Mouse (Mus musculus) lung, embryonic 15.5 days (tissue): ENCODE results near the gene Pitpnm1. TPM values are rescaled to one million over a fixed set of nuclear protein-coding genes. Genes with fewer than 3 reads are reported as not detected.
"Not testable (repeated sequence)": the region's sequence is repeated elsewhere in the genome, so short reads cannot be mapped to it uniquely, and the experiment has no call there.

ENCODE experiments used
- ATAC-seq: fragments of 200-750 bp; cut with Nextera tagmentation; 2 replicates; pipeline ENCODE4 v1.8.0; 2017; ENCODE audit warnings: moderate number of reproducible peaks, borderline replicate concordance; ENCODE audit not compliant: low FRiP score, low TSS enrichment; ENCODE audit errors: extremely low read depth
- H3K27ac ChIP-seq: fragments of 300-500 bp; sonication (generic); 2 replicates; pipeline ENCODE4 v1.5.1; 2015; ENCODE audit warnings: moderate library complexity, mild to moderate bottlenecking, inconsistent platforms
- H3K27me3 ChIP-seq: fragments of 300-500 bp; sonication (generic); 2 replicates; pipeline ENCODE4 v1.6.1; 2015; ENCODE audit warnings: inconsistent platforms
- H3K36me3 ChIP-seq: fragments of 300-500 bp; sonication (generic); 2 replicates; pipeline ENCODE4 v1.6.1; 2015; ENCODE audit warnings: inconsistent platforms
- H3K4me1 ChIP-seq: fragments of 300-500 bp; sonication (generic); 2 replicates; pipeline ENCODE4 v1.6.1; 2015; ENCODE audit warnings: inconsistent platforms
- H3K4me2 ChIP-seq: fragments of 300-500 bp; sonication (generic); 2 replicates; pipeline ENCODE4 v1.6.1; 2015; ENCODE audit warnings: inconsistent platforms, mild to moderate bottlenecking, moderate library complexity
- H3K4me3 ChIP-seq: fragments of 300-500 bp; sonication (generic); 2 replicates; pipeline ENCODE4 v1.5.1; 2015; ENCODE audit warnings: mild to moderate bottlenecking, inconsistent platforms
- H3K9ac ChIP-seq: fragments of 300-500 bp; sonication (generic); 2 replicates; pipeline ENCODE4 v1.6.1; 2015; ENCODE audit warnings: inconsistent platforms
- H3K9me3 ChIP-seq: fragments of 300-500 bp; sonication (generic); 2 replicates; pipeline ENCODE4 v1.6.1; 2016; ENCODE audit warnings: inconsistent platforms
- WGBS: fragments of 180-500 bp; shearing (Covaris S2); methylation state at CpG from one replicate; pipeline ENCODE4 v1.1.7; 2015; 5-methylcytosine and 5-hydroxymethylcytosine counted together
- polyA plus RNA-seq: library from polyadenylated mRNA; unstranded; fragments of >200 nt; fragmentation: Nextera tagmentation; extraction: Ambion mirVana; gene quantifications from 2 replicates; pipeline ENCODE4 v1.2.1, GENCODE M21; 2015

Pitpnm1 gene
- polyA plus RNA-seq, 1 experiment from 2014 or later, result 13.8 TPM

DNA sequence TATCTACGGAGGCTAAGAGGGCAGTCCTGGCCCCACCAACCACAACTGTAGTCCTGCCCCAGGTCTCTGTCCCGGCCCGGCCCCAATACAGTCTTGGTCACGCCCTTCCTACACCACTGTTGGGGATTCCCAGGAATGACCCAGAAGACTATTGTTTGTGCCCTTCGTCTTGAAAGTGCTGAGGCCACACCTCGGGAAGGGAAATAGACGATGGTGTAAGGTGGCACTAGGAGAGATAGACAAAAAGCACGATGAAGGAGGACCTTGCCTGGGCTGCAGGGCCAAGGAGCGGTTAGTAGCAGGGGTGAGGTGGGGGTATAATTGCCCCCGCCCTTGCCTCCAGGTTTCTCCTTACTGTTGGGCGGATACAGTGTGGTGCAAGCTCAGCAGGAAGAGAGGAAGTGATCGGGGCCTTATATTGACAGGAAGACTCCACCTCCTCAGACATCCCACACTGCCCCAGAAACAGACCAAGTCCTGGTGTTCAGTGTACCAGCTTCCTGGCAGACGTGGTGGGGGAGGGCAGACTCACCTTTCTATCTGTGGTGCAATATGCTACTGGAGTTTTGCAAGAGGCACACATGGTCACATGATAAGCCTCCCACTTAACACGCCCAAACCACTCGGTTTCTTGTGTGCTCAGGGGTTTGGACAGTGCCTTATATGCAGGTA, 40.6 kb upstream of the Pitpnm1 start, which contains the start of gene Gstp3:
Gstp3 (minus strand) TSS at position 501 of the 672 bp plus-strand sequence.
- Histone ChIP-seq H3K27me3 (peaks cover 4% of the 10 kb centered on the region; the same call in 1 of the 2 replicates), H3K36me3 (no peaks in the 10 kb centered on the region), H3K4me1 (no peaks in the 10 kb centered on the region), H3K27ac (no peak within 1 kb of the TSS), H3K9me3 (no peaks in the 10 kb centered on the region), H3K4me3 (no peak within 1 kb of the TSS), H3K4me2 (no peak within 1 kb of the TSS), H3K9ac (no peak within 1 kb of the TSS)
- ATAC-seq, result peak; percentile 39; the same call in 1 of the 2 replicates
- 63% methylated on average over 15 of the region's 15 CpGs for WGBS

DNA sequence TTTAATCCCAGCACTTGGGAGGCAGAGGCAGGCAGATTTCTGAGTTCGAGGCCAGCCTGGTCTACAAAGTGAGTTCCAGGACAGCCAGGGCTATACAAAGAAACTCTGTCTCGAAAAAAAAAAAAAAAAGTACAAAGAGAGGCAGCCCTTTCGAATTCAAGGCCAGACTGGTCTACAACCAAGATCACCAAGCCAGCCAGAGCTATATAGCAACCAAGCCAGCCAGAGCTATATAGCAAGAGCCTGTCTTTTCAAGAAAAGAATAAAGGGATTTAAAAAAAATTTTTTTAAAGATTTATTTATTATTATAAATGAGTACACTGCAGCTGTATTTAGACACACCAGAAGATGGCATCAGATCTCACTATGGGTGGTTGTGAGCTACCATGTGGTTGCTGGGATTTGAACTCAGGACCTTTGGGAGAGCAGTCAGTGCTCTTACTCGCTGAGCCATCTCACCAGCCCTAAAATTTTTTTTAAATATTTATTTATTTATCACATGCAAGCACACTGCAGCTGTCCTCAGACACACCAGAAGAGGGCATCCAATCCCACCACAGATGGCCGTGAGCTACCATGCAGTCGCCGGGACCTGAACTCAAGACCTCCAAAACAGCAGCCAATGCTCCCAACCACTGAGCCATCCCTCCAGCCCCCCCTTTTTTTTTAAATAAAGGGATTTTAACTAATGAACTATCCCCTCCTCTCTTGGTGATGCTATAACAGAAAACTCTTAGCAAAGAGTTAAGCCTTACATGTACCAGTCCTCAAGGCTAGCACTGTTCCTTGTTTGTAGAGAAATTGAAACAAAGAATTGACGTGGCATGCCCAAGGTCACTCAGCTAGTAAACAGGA, 39.5 kb upstream of the Pitpnm1 start:
- not testable (repeated sequence) for H3K9me3 ChIP-seq, H3K4me1 ChIP-seq, H3K4me2 ChIP-seq, H3K27ac ChIP-seq, H3K27me3 ChIP-seq, H3K36me3 ChIP-seq, H3K9ac ChIP-seq, H3K4me3 ChIP-seq, ATAC-seq
- WGBS, result 82% methylated on average over 8 of the region's 8 CpGs

DNA sequence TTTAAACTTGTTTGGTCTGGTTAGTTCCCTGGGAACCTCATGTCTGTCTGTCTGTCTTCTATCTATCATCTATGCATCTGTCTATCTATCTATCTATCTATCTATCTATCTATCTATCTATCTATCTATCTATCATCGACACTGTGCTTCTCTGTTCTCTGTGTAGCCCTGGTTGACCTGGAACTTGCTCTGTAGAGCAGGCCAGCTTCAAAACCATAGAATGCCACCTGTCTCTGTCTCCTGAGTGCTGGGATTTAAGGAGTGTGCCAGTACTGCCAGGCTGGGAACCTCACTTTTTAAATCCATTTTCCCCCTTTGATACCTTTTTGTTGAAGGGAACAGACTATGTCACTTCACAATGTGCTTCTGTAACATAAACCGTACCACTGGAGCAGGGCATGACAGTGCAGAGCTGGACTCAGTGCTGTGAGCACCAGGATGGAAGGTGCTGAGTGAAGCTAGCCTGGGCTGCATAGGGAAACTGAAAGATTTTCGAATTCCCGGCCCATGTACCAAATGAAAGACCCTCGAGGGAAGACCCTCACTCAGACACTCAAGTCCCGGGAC, 38.8 kb upstream of the Pitpnm1 start:
- Histone ChIP-seq H3K4me1 (no peaks in the 10 kb centered on the region), H3K4me3 (no peak overlapping the region), H3K27ac (no peak overlapping the region), H3K4me2 (no peak overlapping the region), H3K9ac (no peak overlapping the region), H3K27me3 (peaks cover 4% of the 10 kb centered on the region; the same call in 1 of the 2 replicates), H3K36me3 (no peaks in the 10 kb centered on the region), H3K9me3 (no peaks in the 10 kb centered on the region)
- WGBS, result 88% methylated on average over 6 of the region's 6 CpGs
- no peak for ATAC-seq

DNA sequence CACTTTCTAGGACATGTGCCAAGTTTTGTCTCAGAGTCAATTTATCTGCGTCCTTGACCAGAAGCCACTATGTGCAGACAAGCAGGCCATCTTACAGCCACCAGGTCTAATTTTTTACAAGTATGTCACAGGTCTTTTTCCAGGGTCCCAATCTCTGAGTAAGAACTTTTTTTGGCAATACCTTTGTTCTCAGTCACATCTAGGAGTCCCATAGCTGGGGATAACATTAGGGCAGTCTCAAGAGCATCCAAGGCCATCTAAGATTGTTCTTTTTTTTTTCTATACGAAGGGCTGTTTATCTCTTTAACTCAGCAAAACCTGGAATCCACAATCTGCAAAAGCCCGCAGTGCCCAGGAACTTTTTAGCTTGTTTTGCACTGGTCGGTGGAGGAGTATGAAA, 36.4 kb upstream of the Pitpnm1 start:
- H3K4me2 ChIP-seq, H3K9ac ChIP-seq, H3K36me3 ChIP-seq, H3K4me1 ChIP-seq, ATAC-seq, H3K27ac ChIP-seq, H3K27me3 ChIP-seq, H3K4me3 ChIP-seq, H3K9me3 ChIP-seq: not testable (repeated sequence)
- 43% methylated on average over 4 of the region's 4 CpGs for WGBS

DNA sequence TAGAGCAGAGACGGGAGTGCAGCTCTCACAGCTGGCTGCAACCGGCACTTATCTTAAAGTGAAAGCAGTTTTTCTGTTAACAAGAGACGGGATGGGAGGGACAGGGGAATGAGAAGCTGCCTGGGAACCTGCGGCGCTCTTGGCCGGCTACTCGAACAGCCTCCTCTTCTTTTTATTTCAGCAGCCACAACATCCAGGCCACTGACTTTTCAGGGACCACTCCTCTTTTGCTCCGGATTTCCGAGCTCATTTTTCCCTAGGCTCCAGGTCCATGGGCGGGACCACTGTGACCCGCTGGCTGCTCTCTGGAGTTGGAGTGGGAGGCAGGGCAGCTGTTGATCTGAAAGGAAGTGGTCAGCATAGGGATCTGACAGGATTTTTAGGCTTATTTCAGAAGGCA, 35.3 kb upstream of the Pitpnm1 start:
- ATAC-seq, H3K4me1 ChIP-seq, H3K27ac ChIP-seq, H3K4me3 ChIP-seq, H3K9me3 ChIP-seq, H3K36me3 ChIP-seq, H3K9ac ChIP-seq, H3K27me3 ChIP-seq, H3K4me2 ChIP-seq: not testable (repeated sequence)
- WGBS, result 7% methylated on average over 7 of the region's 11 CpGs

DNA sequence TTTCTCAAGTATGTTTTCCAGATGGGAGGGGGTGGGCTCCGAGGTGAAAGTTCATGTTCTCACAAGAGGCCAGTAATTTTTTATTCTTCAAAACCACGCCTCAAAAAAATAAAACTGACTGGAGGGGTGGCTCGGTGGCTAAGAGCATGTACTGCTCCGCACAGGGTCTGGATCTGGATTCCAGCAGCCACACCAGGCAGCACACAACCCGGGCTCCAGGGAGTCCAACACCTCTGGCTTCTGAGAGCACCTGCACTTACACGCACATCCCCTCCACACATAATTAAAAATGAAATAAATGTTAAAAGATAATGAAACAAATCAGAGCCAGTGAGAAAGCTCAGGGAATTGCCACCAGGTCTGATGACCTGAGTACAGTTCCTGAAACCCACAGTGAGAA, 33.5 kb upstream of the Pitpnm1 start:
- Histone ChIP-seq H3K9me3 (no peaks in the 10 kb centered on the region), H3K9ac (no peak overlapping the region), H3K27me3 (0 out of 2 replicates have a peak, but pooled peaks cover 6% of the 10 kb centered on the region), H3K27ac (no peak overlapping the region), H3K4me1 (no peaks in the 10 kb centered on the region), H3K4me2 (no peak overlapping the region), H3K4me3 (no peak overlapping the region), H3K36me3 (no peaks in the 10 kb centered on the region)
- no peak for ATAC-seq
- WGBS, result 70% methylated on average over 6 of the region's 6 CpGs

DNA sequence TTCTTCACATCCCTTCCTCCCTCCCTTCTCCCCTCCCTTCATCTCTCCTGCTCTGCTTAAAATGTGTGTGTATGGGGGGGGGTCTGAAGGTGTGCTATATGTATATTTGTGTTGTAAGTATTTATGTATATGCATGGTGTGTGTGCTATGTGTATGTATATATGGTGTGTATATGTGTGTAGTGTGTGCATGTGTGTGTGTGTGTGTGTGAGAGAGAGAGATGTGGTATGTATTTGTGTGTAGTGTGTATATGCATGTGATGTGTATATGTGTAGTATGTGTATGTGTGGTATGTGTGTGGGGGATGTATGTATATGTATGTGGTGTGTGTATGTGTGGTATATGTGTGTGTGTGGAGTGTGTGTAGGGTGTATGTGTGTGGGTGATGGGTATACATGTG, 32.9 kb upstream of the Pitpnm1 start:
- no peak for ATAC-seq
- Histone ChIP-seq H3K4me1 (no peaks in the 10 kb centered on the region), H3K9me3 (no peaks in the 10 kb centered on the region), H3K36me3 (no peaks in the 10 kb centered on the region), H3K9ac (no peak overlapping the region), H3K27me3 (0 out of 2 replicates have a peak, but pooled peaks cover 6% of the 10 kb centered on the region), H3K4me3 (no peak overlapping the region), H3K4me2 (no peak overlapping the region), H3K27ac (no peak overlapping the region)

DNA sequence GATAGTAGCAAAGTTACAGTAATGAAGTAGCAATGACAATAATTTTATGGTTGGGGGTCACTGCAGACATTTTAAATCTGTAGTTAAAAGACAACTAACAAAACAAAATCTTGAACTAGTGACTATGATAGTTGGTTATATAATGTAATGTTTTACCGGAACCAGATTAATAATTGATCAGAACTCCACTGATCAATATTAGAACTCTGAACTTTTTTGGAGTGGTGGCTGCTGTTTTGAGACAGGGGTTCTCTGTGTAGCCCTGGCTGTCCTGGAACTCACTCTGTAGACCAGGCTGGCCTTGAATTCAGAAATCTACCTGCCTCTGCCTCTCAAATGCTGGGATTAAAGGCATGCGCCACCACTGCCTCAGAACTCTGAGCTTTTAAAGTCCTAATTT, 31.6 kb upstream of the Pitpnm1 start:
- ATAC-seq, H3K4me3 ChIP-seq: not testable (repeated sequence)
- WGBS, result 84% methylated on average over 2 of the region's 2 CpGs

DNA sequence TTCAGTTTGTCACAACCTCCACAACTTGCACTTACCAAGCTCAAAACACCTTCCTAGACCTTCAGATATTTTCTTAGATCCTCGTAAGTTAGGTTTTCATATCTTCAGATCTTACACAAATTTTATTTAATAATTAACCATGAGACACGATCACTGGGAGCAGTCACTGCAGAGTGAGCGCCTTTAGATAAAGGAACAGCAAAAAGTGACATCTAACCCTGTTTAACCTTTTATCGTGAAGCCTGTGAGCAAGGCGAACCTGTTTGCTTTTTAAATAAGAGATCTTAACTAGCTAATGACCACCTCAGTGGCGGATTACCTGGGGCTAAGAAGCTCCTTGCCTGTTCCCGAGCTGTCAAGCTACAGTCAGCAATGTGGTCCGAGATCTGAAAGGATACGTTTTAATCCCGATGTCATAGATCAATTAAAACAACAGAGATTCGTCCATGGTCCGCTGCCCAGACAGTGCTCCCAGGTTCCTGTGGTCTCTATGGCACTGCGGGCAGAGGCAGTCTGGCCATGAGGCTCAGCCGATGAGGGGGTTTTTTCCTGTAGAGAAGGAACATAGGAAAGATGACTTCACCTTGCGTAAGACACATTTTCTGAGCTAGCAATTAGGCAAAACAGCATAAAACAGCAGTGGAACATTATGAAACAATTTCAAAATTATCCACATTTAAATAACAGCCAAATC, 30.9 kb upstream of the Pitpnm1 start:
- Histone ChIP-seq H3K9ac (no peak overlapping the region), H3K36me3 (no peaks in the 10 kb centered on the region), H3K4me1 (no peaks in the 10 kb centered on the region), H3K27ac (no peak overlapping the region), H3K9me3 (no peaks in the 10 kb centered on the region), H3K4me2 (no peak overlapping the region), H3K27me3 (0 out of 2 replicates have a peak, but pooled peaks cover 6% of the 10 kb centered on the region), H3K4me3 (no peak overlapping the region)
- 50% methylated on average over 15 of the region's 15 CpGs for WGBS
- ATAC-seq, result no peak

More for the DNA sequence above, 31.6 kb upstream of the Pitpnm1 start:
- H3K27me3 ChIP-seq, H3K4me1 ChIP-seq, H3K9me3 ChIP-seq, H3K4me2 ChIP-seq, H3K27ac ChIP-seq, H3K36me3 ChIP-seq, H3K9ac ChIP-seq: not testable (repeated sequence)

DNA sequence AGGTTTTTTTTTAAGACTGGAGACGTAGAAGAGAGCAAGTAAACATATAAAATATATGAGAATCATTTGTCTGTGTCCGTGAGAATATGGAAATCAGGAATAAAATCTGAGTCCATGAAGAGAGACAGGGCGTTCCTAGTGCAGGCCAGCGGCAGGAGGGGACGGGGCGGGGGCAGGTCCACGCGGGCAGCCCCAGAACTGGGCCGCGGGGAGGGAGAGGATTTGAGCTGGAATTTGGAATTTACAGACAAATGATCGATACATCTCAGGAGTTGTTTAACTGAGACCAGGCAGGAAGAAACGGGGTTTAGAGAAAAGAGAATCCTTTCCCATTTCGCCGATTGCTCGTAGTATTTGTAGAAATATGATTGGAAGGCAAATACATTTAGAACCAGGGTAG, 29.5 kb upstream of the Pitpnm1 start:
- no peak overlapping the region for H3K4me2 ChIP-seq
- no peak overlapping the region for H3K9ac ChIP-seq
- H3K4me1 ChIP-seq, result no peaks in the 10 kb centered on the region
- no peaks in the 10 kb centered on the region for H3K9me3 ChIP-seq
- 73% methylated on average over 15 of the region's 15 CpGs for WGBS
- no peak overlapping the region for H3K4me3 ChIP-seq
- no peaks in the 10 kb centered on the region for H3K36me3 ChIP-seq
- 0 out of 2 replicates have a peak, but pooled peaks cover 6% of the 10 kb centered on the region for H3K27me3 ChIP-seq
- H3K27ac ChIP-seq, result no peak overlapping the region
- no peak for ATAC-seq

DNA sequence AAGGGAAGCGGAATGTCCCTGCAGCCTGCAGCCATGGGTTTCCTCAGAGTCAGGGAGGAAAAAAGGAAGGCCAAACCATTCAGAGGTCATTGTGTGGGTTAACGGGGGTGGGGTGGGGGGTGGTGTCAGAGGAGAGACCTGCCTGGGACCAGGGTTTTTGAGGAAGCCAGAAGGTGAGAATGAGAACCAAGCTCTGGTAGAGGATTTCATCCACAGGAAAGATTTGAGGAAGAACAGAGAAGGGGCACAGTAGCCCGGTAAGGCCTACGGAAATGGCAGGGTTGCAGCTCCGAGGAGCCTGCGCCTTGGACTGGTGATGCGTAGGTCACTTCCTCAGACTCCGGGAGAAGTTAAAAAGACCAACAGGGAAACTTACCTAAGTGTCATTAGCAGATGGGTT, 29.0 kb upstream of the Pitpnm1 start:
- ATAC-seq, result no peak
- Histone ChIP-seq H3K9ac (no peak overlapping the region), H3K4me2 (no peak overlapping the region), H3K27ac (no peak overlapping the region), H3K4me3 (no peak overlapping the region), H3K4me1 (no peaks in the 10 kb centered on the region), H3K9me3 (no peaks in the 10 kb centered on the region), H3K36me3 (no peaks in the 10 kb centered on the region), H3K27me3 (0 out of 2 replicates have a peak, but pooled peaks cover 6% of the 10 kb centered on the region)
- WGBS, result 82% methylated on average over 8 of the region's 8 CpGs
